Mouse (Mus musculus) liver, embryonic 14.5 days (tissue): ENCODE results near the gene Gm11627. TPM values are rescaled to one million over a fixed set of nuclear protein-coding genes. Genes with fewer than 3 reads are reported as not detected.

Experiments used
- ATAC-seq: fragments of 200-750 bp; cut with Nextera tagmentation; 2 replicates; pipeline ENCODE4 v1.8.0; 2017; ENCODE audit warnings: moderate number of reproducible peaks, mild to moderate bottlenecking, moderate library complexity; ENCODE audit not compliant: insufficient read depth
- DNase-seq, 3 experiments: peaks; one replicate each; pipeline ENCODE4 v3.0.0-alpha.2; 2012 to 2013; ENCODE audit warnings: low read depth in 3 of 3, low spot score in 3 of 3
- H3K27ac ChIP-seq: fragments of 300-500 bp; sonication (generic); 2 replicates; pipeline ENCODE4 v1.5.1; 2014; ENCODE audit warnings: moderate library complexity, mild to moderate bottlenecking, control low read depth, inconsistent platforms
- H3K27me3 ChIP-seq: fragments of 300-500 bp; sonication (generic); 2 replicates; pipeline ENCODE4 v1.6.1; 2014; ENCODE audit warnings: mild to moderate bottlenecking, low read length, moderate library complexity; ENCODE audit not compliant: control insufficient read depth, insufficient read depth
- H3K36me3 ChIP-seq: fragments of 300-500 bp; sonication (generic); replicated peaks from 2 replicates; pipeline ENCODE4 v1.6.1; 2014; ENCODE audit warnings: low read depth; ENCODE audit not compliant: control insufficient read depth, insufficient read depth
- H3K4me1 ChIP-seq, 2 experiments: fragments of 200-500 bp in 1 of 2; fragments of 300-500 bp in 1 of 2; sonication (generic) in 1 of 2; replicated peaks; 2 replicates each; pipeline ENCODE4 v1.6.1; 2012 to 2014; ENCODE audit warnings: antibody characterized with exemption in 1 of 2, inconsistent platforms in 1 of 2, low read length in 1 of 2; ENCODE audit not compliant: control insufficient read depth in 2 of 2, insufficient read depth in 2 of 2
- H3K4me2 ChIP-seq: fragments of 300-500 bp; sonication (generic); 2 replicates; pipeline ENCODE4 v1.6.1; 2014; ENCODE audit warnings: low read depth, mild to moderate bottlenecking, control low read depth, moderate library complexity
- H3K4me3 ChIP-seq, 2 experiments: fragments of 200-500 bp in 1 of 2; fragments of 300-500 bp in 1 of 2; sonication (generic) in 1 of 2; 2 replicates each; pipeline ENCODE4 v1.5.1; 2012 to 2014; ENCODE audit warnings: low read depth in 2 of 2, low read length in 2 of 2, mild to moderate bottlenecking in 2 of 2, control low read depth in 1 of 2, inconsistent platforms in 1 of 2, moderate library complexity in 1 of 2; ENCODE audit not compliant: insufficient read depth in 1 of 2
- H3K9ac ChIP-seq: fragments of 300-500 bp; sonication (generic); replicated peaks from 2 replicates; pipeline ENCODE4 v1.6.1; 2014; ENCODE audit warnings: mild to moderate bottlenecking, control low read depth, moderate library complexity
- H3K9me3 ChIP-seq: fragments of 300-500 bp; sonication (generic); 2 replicates; pipeline ENCODE4 v1.6.1; 2016; ENCODE audit warnings: low read length, mixed read lengths; ENCODE audit not compliant: control insufficient read depth
- CTCF ChIP-seq: IDR thresholded peaks from 2 replicates; pipeline ENCODE4 v1.5.1; 2016; ENCODE audit warnings: antibody characterized with exemption, low read depth, control low read depth
- EP300 ChIP-seq: IDR thresholded peaks from 2 replicates; pipeline ENCODE4 v1.6.1; 2016; ENCODE audit warnings: antibody characterized with exemption, low read depth
- WGBS: fragments of 180-500 bp; shearing (Covaris S2); extraction: QIAGEN DNeasy Blood & Tissue Kit; methylation state at CpG from one replicate; pipeline ENCODE4 v1.1.7; 2014; ENCODE audit not compliant: insufficient replicate concordance; 5-methylcytosine and 5-hydroxymethylcytosine counted together
- polyA plus RNA-seq, 2 experiments: library from polyadenylated mRNA; depleted of rRNA in 1 of 2; stranded (reverse) in 1 of 2; unstranded in 1 of 2; fragments of >200 nt; fragmentation: Nextera tagmentation in 1 of 2; extraction: Ambion mirVana in 1 of 2; gene quantifications; 2 replicates each; pipeline versions ENCODE4 v1.2.1 to v1.2.3; 2012 to 2014

Gm11627 gene
- polyA plus RNA-seq, 2 experiments = 0.17 TPM; not detected in 1

DNA sequence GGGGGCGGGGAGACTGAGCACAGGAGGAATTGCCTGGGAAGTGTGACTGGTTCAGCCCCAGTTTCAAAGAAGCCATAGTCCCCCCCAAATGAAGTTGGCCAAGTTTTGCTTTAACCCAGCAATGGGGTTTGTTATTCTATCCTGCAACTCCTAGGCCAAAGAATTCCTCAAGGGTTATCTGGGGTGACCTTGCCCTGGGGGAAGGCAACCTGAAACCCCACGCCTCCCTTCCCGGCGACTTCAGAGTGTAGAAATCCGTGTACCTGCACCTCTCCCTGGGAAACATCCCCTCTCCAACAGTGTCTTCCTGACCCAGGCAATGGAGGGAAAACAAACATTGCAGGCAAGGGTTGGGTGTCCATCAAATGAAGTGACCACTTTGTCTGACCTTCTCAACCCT is 3.5 kb upstream of the Gm11627 start:
- H3K27me3 ChIP-seq = peaks cover 3% of the 10 kb centered on the region
- 21% methylated on average over 5 of the region's 5 CpGs for WGBS
- 0 out of 4 replicates have a peak, but pooled peaks cover 0 to 2% of the 10 kb centered on the region in 2 experiments for H3K4me1 ChIP-seq
- H3K9me3 ChIP-seq = no peaks in the 10 kb centered on the region; the same call in 1 of the 2 replicates
- H3K27ac ChIP-seq = no peak overlapping the region
- no peaks in the 10 kb centered on the region for H3K36me3 ChIP-seq
- no peak overlapping the region for H3K4me3 ChIP-seq
- TF ChIP-seq EP300 = no peak
- TF ChIP-seq CTCF = no peak
- DNase-seq (no peak), ATAC-seq (no peak)
- no peak overlapping the region for H3K9ac ChIP-seq
- no peak overlapping the region for H3K4me2 ChIP-seq

DNA sequence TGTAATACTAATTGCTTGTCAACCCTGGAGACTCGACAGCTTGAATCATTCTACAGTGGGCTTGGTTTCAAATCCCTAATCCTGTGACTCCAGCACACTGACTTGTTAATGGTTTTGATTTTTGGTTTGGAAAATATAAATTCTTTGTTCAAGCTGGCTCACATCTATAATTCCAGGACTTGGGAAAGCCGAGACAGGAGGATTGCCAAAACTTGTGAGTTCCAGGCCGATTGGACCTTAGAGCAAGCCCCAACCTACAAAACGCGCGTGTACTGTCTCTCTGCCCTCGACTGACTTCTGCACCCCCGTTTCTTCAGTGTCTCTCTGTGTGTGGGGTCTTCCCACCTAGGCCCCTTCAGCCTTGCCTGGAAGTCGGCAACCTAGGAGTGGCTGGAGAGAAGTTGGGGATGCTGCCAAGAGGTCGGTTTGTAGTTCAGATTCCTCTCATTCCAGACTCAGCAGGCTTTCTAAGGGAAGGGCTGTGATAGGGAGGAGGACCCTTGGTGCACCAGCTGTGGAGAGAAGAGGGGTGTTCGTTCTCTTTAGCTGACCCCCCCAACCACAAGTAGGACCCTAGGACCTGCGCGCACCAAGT is 2.9 kb upstream of the Gm11627 start:
- Histone ChIP-seq H3K27ac (no peak overlapping the region), H3K4me3 (no peak overlapping the region)
- no peak for ATAC-seq

DNA sequence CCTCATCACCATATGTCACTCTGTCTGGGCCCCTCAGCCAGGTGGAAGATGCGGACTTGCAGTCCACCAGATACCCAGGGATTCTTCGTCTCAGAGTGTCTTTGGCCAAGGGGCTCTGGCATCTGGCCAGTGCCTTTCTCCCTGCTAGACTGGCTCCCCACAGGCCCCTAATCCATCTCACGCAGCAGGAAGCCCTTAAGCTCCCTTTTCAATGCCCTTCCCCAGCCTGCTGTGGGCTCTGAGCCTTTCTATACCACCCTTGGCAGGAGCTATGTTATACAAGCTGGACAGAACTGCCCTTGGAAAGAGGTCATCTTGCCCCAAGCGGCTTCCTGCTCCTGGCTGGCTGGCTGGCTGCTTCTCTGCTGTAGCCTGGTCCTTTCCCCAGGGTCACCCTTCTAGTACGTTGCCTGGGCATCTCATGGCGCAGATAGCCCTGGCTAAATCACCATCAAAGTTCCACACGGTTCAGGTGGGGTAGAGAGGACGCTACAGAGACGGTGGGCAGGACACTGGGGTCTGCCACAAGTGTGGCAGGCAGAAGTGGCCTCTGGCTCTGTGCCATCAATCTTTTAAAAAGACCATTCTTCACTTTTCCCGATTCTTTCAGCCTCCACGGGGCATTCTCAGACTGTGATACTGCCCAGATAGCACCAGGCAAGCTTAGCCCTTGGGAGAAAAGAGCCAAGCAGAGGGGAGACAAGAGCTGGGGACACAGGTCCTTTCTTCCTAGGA is 2.2 kb upstream of the Gm11627 start:
- no peaks in the 10 kb centered on the region for H3K36me3 ChIP-seq
- peaks cover 3% of the 10 kb centered on the region for H3K27me3 ChIP-seq
- DNase-seq (no peak), ATAC-seq (no peak)
- no peak for TF ChIP-seq EP300
- no peak for TF ChIP-seq CTCF
- H3K9me3 ChIP-seq = no peaks in the 10 kb centered on the region; the same call in 1 of the 2 replicates
- no peak overlapping the region for H3K4me2 ChIP-seq
- no peak overlapping the region for H3K9ac ChIP-seq
- no peak overlapping the region for H3K4me3 ChIP-seq
- H3K27ac ChIP-seq = no peak overlapping the region
- H3K4me1 ChIP-seq = 0 out of 4 replicates have a peak, but pooled peaks cover 0 to 2% of the 10 kb centered on the region in 2 experiments
- WGBS = 25% methylated on average over 11 of the region's 11 CpGs

More for the DNA sequence above, 2.9 kb upstream of the Gm11627 start:
- no peak for TF ChIP-seq EP300
- no peak for TF ChIP-seq CTCF
- Histone ChIP-seq H3K27me3 (peaks cover 3% of the 10 kb centered on the region), H3K36me3 (no peaks in the 10 kb centered on the region), H3K9ac (no peak overlapping the region), H3K4me2 (no peak overlapping the region), H3K4me1 (0 out of 4 replicates have a peak, but pooled peaks cover 0 to 2% of the 10 kb centered on the region in 2 experiments), H3K9me3 (no peaks in the 10 kb centered on the region; the same call in 1 of the 2 replicates)
- DNase-seq = no peak
- WGBS = 38% methylated on average over 13 of the region's 13 CpGs

- 0 out of 4 replicates have a peak, but pooled peaks cover 0 to 2% of the 10 kb centered on the region in 2 experiments for H3K4me1 ChIP-seq
- no peak overlapping the region for H3K4me3 ChIP-seq
- WGBS = 42% methylated on average over 3 of the region's 3 CpGs
- no peak for TF ChIP-seq EP300
- TF ChIP-seq CTCF = no peak
- no peaks in the 10 kb centered on the region for H3K36me3 ChIP-seq
- no peak overlapping the region for H3K9ac ChIP-seq
- no peak for ATAC-seq
- no peak overlapping the region for H3K27ac ChIP-seq
- DNase-seq = no peak
- H3K9me3 ChIP-seq = no peaks in the 10 kb centered on the region
- peaks cover 3% of the 10 kb centered on the region for H3K27me3 ChIP-seq
- no peak overlapping the region for H3K4me2 ChIP-seq
These were observed 721 bp upstream of the Gm11627 start for GRCm38 (mm10) chr11:102580034-102580330.

- peak overlapping the region; percentile 60 for H3K4me2 ChIP-seq
- H3K9ac ChIP-seq = no peak overlapping the region; the same call in 1 of the 2 replicates
- DNase-seq (peak; percentile 56 to 60 (median 56)), ATAC-seq (peak; percentile 43; the same call in 1 of the 2 replicates)
- TF ChIP-seq CTCF (peak; percentile 99), EP300 (no peak)
- H3K9me3 ChIP-seq = no peaks in the 10 kb centered on the region
- 5% methylated on average over 27 of the region's 27 CpGs for WGBS
- no peak overlapping the region for H3K27ac ChIP-seq
- H3K36me3 ChIP-seq = no peaks in the 10 kb centered on the region
- peaks cover 3% of the 10 kb centered on the region for H3K27me3 ChIP-seq
- 0 out of 4 replicates have a peak, but pooled peaks cover 0 to 2% of the 10 kb centered on the region in 2 experiments for H3K4me1 ChIP-seq
- peak overlapping the region; percentile 20 to 30 for H3K4me3 ChIP-seq
These were observed 731 bp downstream of the Gm11627 start for GRCm38 (mm10) chr11:102578341-102579118.
